Mouse (Mus musculus): ENCODE measurements around the gene Cecr2. TPM values are rescaled to one million over a fixed set of nuclear protein-coding genes. Genes with fewer than 3 reads are reported as not detected.

Cecr2 gene
- polyA plus RNA-seq (2014; fragmentation: Illumina TruSeq; extraction: RNeasy Lipid Tissue Mini Kit (QIAGEN cat#74804); ENCODE audit: low read depth, low replicate concordance), result 6.7 TPM

DNA sequence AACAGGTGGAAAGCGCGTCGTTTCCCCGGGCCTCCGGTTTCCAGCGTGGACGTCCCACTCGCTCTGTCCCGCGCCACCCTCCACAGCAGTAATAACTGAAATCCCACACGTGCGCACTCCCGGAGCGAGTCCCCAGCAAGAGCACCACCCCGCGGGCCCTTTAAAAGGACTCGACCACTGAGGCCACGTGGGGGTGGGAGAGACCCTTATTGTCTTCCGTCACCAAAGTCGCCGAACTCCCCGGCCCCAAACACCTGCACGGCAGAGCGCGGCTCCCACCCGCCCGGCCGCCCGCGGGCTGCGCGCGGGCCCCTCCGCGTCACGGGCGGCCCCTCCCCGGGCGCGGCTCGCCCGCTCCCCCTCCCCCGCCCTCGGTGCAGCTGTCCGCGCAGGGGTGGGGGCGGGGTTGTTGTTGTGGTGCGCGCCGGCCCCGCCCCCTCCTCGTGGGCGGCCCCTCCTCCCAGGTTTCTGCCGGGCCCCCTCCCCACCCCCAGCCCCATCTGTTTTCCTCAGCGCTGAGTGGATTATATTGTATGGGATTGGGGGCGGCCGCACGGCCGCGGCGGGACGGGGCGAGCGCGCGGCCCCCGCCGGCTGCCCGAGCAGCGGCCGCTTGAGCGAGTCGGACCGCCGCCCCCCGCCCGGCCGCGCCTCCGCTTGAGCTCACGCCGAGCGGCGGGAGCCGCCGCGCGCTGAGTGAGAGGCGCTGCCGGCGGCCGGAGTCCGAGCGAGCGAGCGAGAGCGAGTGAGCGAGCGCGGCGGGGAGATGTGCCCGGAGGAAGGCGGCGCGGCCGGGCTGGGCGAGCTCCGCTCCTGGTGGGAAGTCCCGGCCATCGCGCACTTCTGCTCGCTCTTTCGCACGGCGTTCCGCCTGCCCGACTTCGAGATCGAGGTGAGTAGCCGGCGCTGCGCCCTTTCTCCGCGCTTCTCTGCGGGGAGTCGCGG lies at the start of gene Cecr2:
Gene Cecr2 (plus strand): TSS at position 554 of the 945 bp plus-strand sequence.

DNA sequence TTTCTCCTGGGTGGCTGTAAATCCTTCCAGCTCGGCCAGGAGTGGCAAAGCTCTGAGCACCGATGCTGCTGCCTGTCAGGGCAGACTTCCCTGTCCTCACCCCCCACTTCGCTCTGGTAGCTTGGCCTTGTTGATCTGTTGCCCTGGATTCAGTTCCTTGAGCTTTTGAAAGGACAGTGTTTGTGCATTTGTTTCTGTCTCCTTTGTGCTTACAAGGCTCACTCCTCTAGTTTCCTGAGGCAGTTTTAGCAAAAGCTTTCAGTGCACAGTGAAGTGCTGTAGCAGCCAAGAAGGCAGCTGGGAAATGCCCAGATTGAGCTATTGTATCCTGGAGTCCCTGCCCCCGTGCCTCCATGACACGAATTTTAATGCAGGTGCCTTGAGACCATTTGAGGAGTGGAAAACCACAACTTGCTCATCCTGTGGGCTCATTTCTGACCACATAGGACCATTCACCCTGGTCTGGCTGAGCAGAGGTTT lies 107.0 kb downstream of the Cecr2 start, which contains the start of gene Slc25a18:
Gene Slc25a18 (plus strand): TSS at position 430 of the 480 bp plus-strand sequence.

Other genes with a start within 250 kb of the Cecr2 start
- 2.3 TPM for gene Il17ra, start 203.1 kb upstream of the Cecr2 start, polyA plus RNA-seq (2014; fragmentation: Illumina TruSeq; extraction: RNeasy Lipid Tissue Mini Kit (QIAGEN cat#74804); ENCODE audit: low read depth, low replicate concordance)
- gene Tmem121b, start 172.6 kb upstream of the Cecr2 start, polyA plus RNA-seq (2014; fragmentation: Illumina TruSeq; extraction: RNeasy Lipid Tissue Mini Kit (QIAGEN cat#74804); ENCODE audit: low read depth, low replicate concordance), result not detected
- gene Hdhd5, start 135.1 kb upstream of the Cecr2 start, polyA plus RNA-seq (2014; fragmentation: Illumina TruSeq; extraction: RNeasy Lipid Tissue Mini Kit (QIAGEN cat#74804); ENCODE audit: low read depth, low replicate concordance), result 6.0 TPM
- not detected for gene Slc25a18, start 107.2 kb downstream of the Cecr2 start, polyA plus RNA-seq (2014; fragmentation: Illumina TruSeq; extraction: RNeasy Lipid Tissue Mini Kit (QIAGEN cat#74804); ENCODE audit: low read depth, low replicate concordance)
- gene Atp6v1e1, start 156.4 kb downstream of the Cecr2 start, polyA plus RNA-seq (2014; fragmentation: Illumina TruSeq; extraction: RNeasy Lipid Tissue Mini Kit (QIAGEN cat#74804); ENCODE audit: low read depth, low replicate concordance), result 217 TPM
- gene Bcl2l13, start 169.8 kb downstream of the Cecr2 start, polyA plus RNA-seq (2014; fragmentation: Illumina TruSeq; extraction: RNeasy Lipid Tissue Mini Kit (QIAGEN cat#74804); ENCODE audit: low read depth, low replicate concordance), result 9.7 TPM